Mouse (Mus musculus): ENCODE results near the gene Clps. TPM values are rescaled to one million over a fixed set of nuclear protein-coding genes. Genes with fewer than 3 reads are reported as not detected.
"Not testable (repeated sequence)": the region's sequence is repeated elsewhere in the genome, so short reads cannot be mapped to it uniquely, and the experiment has no call there.

The Clps gene
- polyA plus RNA-seq, 1 experiment from 2014 or later = 51.3 TPM

- H3K4me3 ChIP-seq (ENCODE audit: low read depth, low read length) = no peak overlapping the region
- H3K36me3 ChIP-seq (ENCODE audit: control insufficient read depth, insufficient read depth) = no peaks in the 10 kb centered on the region
- no peak for ATAC-seq (ENCODE audit: low read depth)
- no peak overlapping the region for H3K4me2 ChIP-seq (ENCODE audit: low read depth, low read length)
- no peak overlapping the region for H3K9ac ChIP-seq (ENCODE audit: low read depth, low read length)
- H3K27ac ChIP-seq (ENCODE audit: low read length) = no peak overlapping the region
- no peaks in the 10 kb centered on the region; the same call in none of the 2 replicates for H3K4me1 ChIP-seq (ENCODE audit: control insufficient read depth, low read depth, low read length)
- no peaks in the 10 kb centered on the region for H3K9me3 ChIP-seq (replicated peaks; ENCODE audit: control insufficient read depth, low read length)
- no peaks in the 10 kb centered on the region for H3K27me3 ChIP-seq (ENCODE audit: control insufficient read depth, insufficient read depth, low read depth, low read length)
- WGBS (ENCODE audit: insufficient replicate concordance) = 45% methylated on average over 7 of the region's 7 CpGs
These were observed 1.0 kb upstream of the Clps start for GRCm38 (mm10) chr17:28561613-28562012.

- no peak overlapping the region for H3K27ac ChIP-seq (ENCODE audit: low read length)
- H3K36me3 ChIP-seq (ENCODE audit: control insufficient read depth, insufficient read depth) = no peaks in the 10 kb centered on the region
- 50% methylated on average over 6 of the region's 6 CpGs for WGBS (ENCODE audit: insufficient replicate concordance)
- no peak overlapping the region for H3K4me2 ChIP-seq (ENCODE audit: low read depth, low read length)
- H3K4me3 ChIP-seq (ENCODE audit: low read depth, low read length) = no peak overlapping the region
- no peak overlapping the region for H3K9ac ChIP-seq (ENCODE audit: low read depth, low read length)
- ATAC-seq (ENCODE audit: low read depth) = no peak
- no peaks in the 10 kb centered on the region for H3K9me3 ChIP-seq (replicated peaks; ENCODE audit: control insufficient read depth, low read length)
- H3K4me1 ChIP-seq (ENCODE audit: control insufficient read depth, low read depth, low read length) = no peaks in the 10 kb centered on the region; the same call in none of the 2 replicates
- H3K27me3 ChIP-seq (ENCODE audit: control insufficient read depth, insufficient read depth, low read depth, low read length) = no peaks in the 10 kb centered on the region
These were observed 2.8 kb downstream of the Clps start for GRCm38 (mm10) chr17:28557772-28558171.

- WGBS (ENCODE audit: insufficient replicate concordance) = 35% methylated on average over 6 of the region's 6 CpGs
- Histone ChIP-seq H3K9ac (ENCODE audit: low read depth, low read length) (no peak overlapping the region), H3K27me3 (ENCODE audit: control insufficient read depth, insufficient read depth, low read depth, low read length) (no peaks in the 10 kb centered on the region), H3K4me2 (ENCODE audit: low read depth, low read length) (no peak overlapping the region), H3K27ac (ENCODE audit: low read length) (no peak overlapping the region), H3K4me1 (ENCODE audit: control insufficient read depth, low read depth, low read length) (no peaks in the 10 kb centered on the region; the same call in none of the 2 replicates), H3K9me3 (replicated peaks; ENCODE audit: control insufficient read depth, low read length) (no peaks in the 10 kb centered on the region), H3K36me3 (ENCODE audit: control insufficient read depth, insufficient read depth) (no peaks in the 10 kb centered on the region), H3K4me3 (ENCODE audit: low read depth, low read length) (no peak overlapping the region)
- ATAC-seq (ENCODE audit: low read depth) = peak; percentile 48
These were observed 3.8 kb downstream of the Clps start for GRCm38 (mm10) chr17:28556635-28557396.

- not testable (repeated sequence) for H3K9me3 ChIP-seq (replicated peaks; ENCODE audit: control insufficient read depth, low read length); H3K27ac ChIP-seq (ENCODE audit: low read length); H3K4me3 ChIP-seq (ENCODE audit: low read depth, low read length); ATAC-seq (ENCODE audit: low read depth); H3K4me1 ChIP-seq (ENCODE audit: control insufficient read depth, low read depth, low read length); H3K9ac ChIP-seq (ENCODE audit: low read depth, low read length); H3K36me3 ChIP-seq (ENCODE audit: control insufficient read depth, insufficient read depth); H3K27me3 ChIP-seq (ENCODE audit: control insufficient read depth, insufficient read depth, low read depth, low read length); H3K4me2 ChIP-seq (ENCODE audit: low read depth, low read length)
- 80% methylated on average over 4 of the region's 4 CpGs for WGBS (ENCODE audit: insufficient replicate concordance)
These were observed 6.5 kb downstream of the Clps start for GRCm38 (mm10) chr17:28554021-28554420.

GRCm38 (mm10) chr17:28553040-28553793, 7.3 kb downstream of the Clps start:
- ATAC-seq (ENCODE audit: low read depth) = no peak
- 10% methylated on average over 14 of the region's 14 CpGs for WGBS (ENCODE audit: insufficient replicate concordance)
- H3K36me3 ChIP-seq (ENCODE audit: control insufficient read depth, insufficient read depth) = no peaks in the 10 kb centered on the region

GRCm38 (mm10) chr17:28549111-28549510, 11.5 kb downstream of the Clps start, which contains the start of gene Clpsl2:
TSS of gene Clpsl2 (plus strand) at chr17:28549411.
- Histone ChIP-seq H3K27ac (ENCODE audit: low read length) (no peak within 1 kb of the TSS), H3K27me3 (ENCODE audit: control insufficient read depth, insufficient read depth, low read depth, low read length) (no peaks in the 10 kb centered on the region; the same call in 1 of the 2 replicates), H3K4me3 (ENCODE audit: low read depth, low read length) (no peak within 1 kb of the TSS), H3K36me3 (ENCODE audit: control insufficient read depth, insufficient read depth) (no peaks in the 10 kb centered on the region), H3K4me1 (ENCODE audit: control insufficient read depth, low read depth, low read length) (no peaks in the 10 kb centered on the region), H3K9ac (ENCODE audit: low read depth, low read length) (no peak within 1 kb of the TSS), H3K9me3 (replicated peaks; ENCODE audit: control insufficient read depth, low read length) (no peaks in the 10 kb centered on the region), H3K4me2 (ENCODE audit: low read depth, low read length) (no peak within 1 kb of the TSS)
- 67% methylated on average over 14 of the region's 14 CpGs for WGBS (ENCODE audit: insufficient replicate concordance)
- ATAC-seq (ENCODE audit: low read depth) = no peak

More at GRCm38 (mm10) chr17:28553040-28553793, 7.3 kb downstream of the Clps start:
- Histone ChIP-seq H3K4me1 (ENCODE audit: control insufficient read depth, low read depth, low read length) (no peaks in the 10 kb centered on the region; the same call in 1 of the 2 replicates), H3K9ac (ENCODE audit: low read depth, low read length) (no peak overlapping the region), H3K9me3 (replicated peaks; ENCODE audit: control insufficient read depth, low read length) (no peaks in the 10 kb centered on the region), H3K27ac (ENCODE audit: low read length) (no peak overlapping the region), H3K27me3 (ENCODE audit: control insufficient read depth, insufficient read depth, low read depth, low read length) (no peaks in the 10 kb centered on the region; the same call in 1 of the 2 replicates), H3K4me2 (ENCODE audit: low read depth, low read length) (no peak overlapping the region), H3K4me3 (ENCODE audit: low read depth, low read length) (no peak overlapping the region)

- H3K4me1 ChIP-seq (ENCODE audit: control insufficient read depth, low read depth, low read length) = no peaks in the 10 kb centered on the region
- H3K9ac ChIP-seq (ENCODE audit: low read depth, low read length) = no peak overlapping the region
- H3K9me3 ChIP-seq (replicated peaks; ENCODE audit: control insufficient read depth, low read length) = no peaks in the 10 kb centered on the region
- 53% methylated on average over 11 of the region's 11 CpGs for WGBS (ENCODE audit: insufficient replicate concordance)
- no peaks in the 10 kb centered on the region; the same call in 1 of the 2 replicates for H3K27me3 ChIP-seq (ENCODE audit: control insufficient read depth, insufficient read depth, low read depth, low read length)
- no peak for ATAC-seq (ENCODE audit: low read depth)
- no peak overlapping the region for H3K4me2 ChIP-seq (ENCODE audit: low read depth, low read length)
- no peak overlapping the region for H3K27ac ChIP-seq (ENCODE audit: low read length)
- H3K36me3 ChIP-seq (ENCODE audit: control insufficient read depth, insufficient read depth) = no peaks in the 10 kb centered on the region
- no peak overlapping the region for H3K4me3 ChIP-seq (ENCODE audit: low read depth, low read length)
These were observed 12.0 kb downstream of the Clps start for GRCm38 (mm10) chr17:28548550-28548949.

GRCm38 (mm10) chr17:28546925-28547324, 13.6 kb downstream of the Clps start:
- Histone ChIP-seq H3K4me1 (ENCODE audit: control insufficient read depth, low read depth, low read length) (no peaks in the 10 kb centered on the region), H3K27ac (ENCODE audit: low read length) (no peak overlapping the region), H3K9me3 (replicated peaks; ENCODE audit: control insufficient read depth, low read length) (no peaks in the 10 kb centered on the region), H3K9ac (ENCODE audit: low read depth, low read length) (no peak overlapping the region), H3K27me3 (ENCODE audit: control insufficient read depth, insufficient read depth, low read depth, low read length) (no peaks in the 10 kb centered on the region; the same call in 1 of the 2 replicates), H3K36me3 (ENCODE audit: control insufficient read depth, insufficient read depth) (no peaks in the 10 kb centered on the region), H3K4me3 (ENCODE audit: low read depth, low read length) (no peak overlapping the region), H3K4me2 (ENCODE audit: low read depth, low read length) (no peak overlapping the region)
- 66% methylated on average over 1 of the region's 1 CpGs for WGBS (ENCODE audit: insufficient replicate concordance)
- no peak for ATAC-seq (ENCODE audit: low read depth)

GRCm38 (mm10) chr17:28537881-28538280, 22.7 kb downstream of the Clps start:
- H3K9ac ChIP-seq (ENCODE audit: low read depth, low read length) = no peak overlapping the region
- H3K27me3 ChIP-seq (ENCODE audit: control insufficient read depth, insufficient read depth, low read depth, low read length) = no peaks in the 10 kb centered on the region
- no peaks in the 10 kb centered on the region for H3K9me3 ChIP-seq (replicated peaks; ENCODE audit: control insufficient read depth, low read length)
- no peaks in the 10 kb centered on the region for H3K36me3 ChIP-seq (ENCODE audit: control insufficient read depth, insufficient read depth)
- no peak for ATAC-seq (ENCODE audit: low read depth)
- H3K4me3 ChIP-seq (ENCODE audit: low read depth, low read length) = no peak overlapping the region
- H3K4me1 ChIP-seq (ENCODE audit: control insufficient read depth, low read depth, low read length) = no peaks in the 10 kb centered on the region
- 42% methylated on average over 12 of the region's 12 CpGs for WGBS (ENCODE audit: insufficient replicate concordance)
- no peak overlapping the region for H3K27ac ChIP-seq (ENCODE audit: low read length)
- H3K4me2 ChIP-seq (ENCODE audit: low read depth, low read length) = no peak overlapping the region

Data from liver, embryonic 16.5 days (tissue).